Mouse (Mus musculus) G1E (cell line): ENCODE measurements around the gene Foxi2.

Experiments used
- CTCF ChIP-seq: IDR thresholded peaks from 2 replicates; pipeline ENCODE4 v1.5.1; 2012; ENCODE audit warnings: low read depth, low read length, inconsistent platforms, mixed read lengths
- GATA1 ChIP-seq: IDR thresholded peaks from 2 replicates; pipeline ENCODE4 v1.6.1; 2012; ENCODE audit warnings: borderline replicate concordance, low read length, inconsistent platforms, mixed read lengths
- GATA2 ChIP-seq: IDR thresholded peaks from 2 replicates; pipeline ENCODE4 v1.6.1; 2012; ENCODE audit warnings: low read depth, low read length, inconsistent platforms, borderline replicate concordance
- POLR2AphosphoS5 ChIP-seq: IDR thresholded peaks from 2 replicates; pipeline ENCODE4 v1.6.1; 2012; ENCODE audit warnings: low read depth, low read length, inconsistent platforms; ENCODE audit not compliant: insufficient replicate concordance

- no peak for TF ChIP-seq CTCF
- TF ChIP-seq GATA1 = no peak
- no peak for TF ChIP-seq POLR2AphosphoS5
- TF ChIP-seq GATA2 = no peak
Measured at GRCm38 (mm10) chr7:135392949-135393542, 17.1 kb upstream of the Foxi2 start.
